Mouse (Mus musculus): ENCODE results near the gene Rps9. TPM values are rescaled to one million over a fixed set of nuclear protein-coding genes. Genes with fewer than 3 reads are reported as not detected.
"Not testable (repeated sequence)": the region's sequence is repeated elsewhere in the genome, so short reads cannot be mapped to it uniquely, and the experiment has no call there.

Gene Rps9
- polyA plus RNA-seq, 1 experiment from 2014 or later = 1,336 TPM

DNA sequence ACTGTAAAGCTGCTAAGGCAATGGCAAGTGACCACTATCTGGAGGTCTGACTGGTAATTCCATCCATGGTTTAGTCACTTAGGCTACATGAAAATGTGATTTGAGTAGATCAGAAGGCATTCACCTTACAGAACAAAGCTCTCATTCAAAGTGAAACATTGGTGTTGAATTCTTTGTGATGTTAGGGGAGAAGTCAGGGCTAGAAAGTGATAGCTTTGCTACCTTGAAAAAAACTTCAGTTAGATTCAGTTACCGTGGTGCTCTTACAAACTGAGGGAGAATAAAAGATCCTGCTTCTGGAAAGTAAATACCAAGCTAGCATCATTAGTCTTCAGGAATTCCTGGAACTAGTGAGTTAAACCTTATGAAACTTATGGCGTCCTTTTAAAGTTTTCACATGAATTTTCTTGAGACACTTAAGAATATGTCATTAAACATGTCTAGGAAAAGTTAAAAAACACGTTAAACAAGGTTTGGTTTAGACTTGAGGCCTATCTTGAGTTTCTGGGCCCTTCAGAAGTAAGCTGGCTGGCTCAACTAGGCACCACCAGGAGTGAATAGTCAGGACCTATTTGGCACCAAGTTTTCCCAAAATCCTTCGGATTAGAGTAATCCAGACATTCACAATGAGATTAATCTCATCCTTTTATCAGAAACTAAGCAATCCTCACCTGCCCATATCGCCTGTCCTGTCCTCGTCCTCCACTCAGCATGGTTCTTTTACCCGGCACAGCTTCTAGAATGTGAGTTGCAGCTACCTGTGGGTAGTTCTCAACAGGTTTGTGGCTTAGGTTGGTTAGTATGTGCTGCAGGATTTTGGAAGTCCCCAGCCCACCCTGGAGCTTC is 4.0 kb downstream of the Rps9 start:
- no peak for ATAC-seq
- in situ Hi-C loops (cut with MboI; ENCODE audit: low pct_unique_long_range_greater_than_20kb) = no loop called here
- ChIA-PET POLR2A (interaction anchor here (3.3 kb wide), 1 partner anchor 14 kb away, joined by 11 read pairs; the partner anchor contains the start of genes Mboat7 and Tsen34), CTCF (interaction anchor here (0.8 to 1.5 kb wide), 2 partner anchors 10 to 724 kb away, joined by 3 to 4 read pairs; no protein-coding TSS in a partner anchor)
- no peaks in the 10 kb centered on the region for H3K27me3 ChIP-seq
- no peak for TF ChIP-seq CTCF (IDR thresholded peaks at IDR 0.05)
- DNase-seq (ENCODE audit: low read depth, low spot score) = no peak

GRCm38 (mm10) chr7:3708447-3708980 is 4.7 kb downstream of the Rps9 start:
- DNase-seq (ENCODE audit: low read depth, low spot score); POLR2A ChIA-PET; in situ Hi-C loops (cut with MboI; ENCODE audit: low pct_unique_long_range_greater_than_20kb); H3K27me3 ChIP-seq; ATAC-seq: not testable (repeated sequence)
- CTCF ChIA-PET = interaction anchor here (0.8 kb wide), 1 partner anchor 724 kb away, joined by 3 read pairs; no protein-coding TSS in a partner anchor

DNA sequence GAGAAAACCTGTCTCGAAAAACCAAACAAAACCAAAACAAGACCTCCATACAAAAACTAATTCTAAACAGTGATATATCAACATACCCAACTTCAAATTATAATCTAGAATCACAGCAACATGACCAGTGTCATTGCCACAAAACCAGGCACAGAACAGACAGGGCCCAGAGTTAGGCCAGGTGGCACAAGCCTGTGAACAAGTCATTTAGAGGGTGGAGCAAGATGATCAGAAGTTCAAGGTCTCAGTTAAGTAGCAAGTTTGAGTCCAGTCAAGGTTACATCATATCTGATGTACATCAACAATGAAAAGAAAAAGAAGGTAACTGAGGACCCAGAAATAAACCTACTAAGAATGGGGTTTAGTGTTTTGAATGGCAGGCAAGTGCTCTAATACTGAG is 5.2 kb downstream of the Rps9 start:
- no peak for TF ChIP-seq CTCF (IDR thresholded peaks at IDR 0.05)
- ATAC-seq (no peak), DNase-seq (ENCODE audit: low read depth, low spot score) (no peak)
- CTCF ChIA-PET = no interaction called here
- no peaks in the 10 kb centered on the region for H3K27me3 ChIP-seq
- POLR2A ChIA-PET = no interaction called here
- in situ Hi-C loops (cut with MboI; ENCODE audit: low pct_unique_long_range_greater_than_20kb) = no loop called here

DNA sequence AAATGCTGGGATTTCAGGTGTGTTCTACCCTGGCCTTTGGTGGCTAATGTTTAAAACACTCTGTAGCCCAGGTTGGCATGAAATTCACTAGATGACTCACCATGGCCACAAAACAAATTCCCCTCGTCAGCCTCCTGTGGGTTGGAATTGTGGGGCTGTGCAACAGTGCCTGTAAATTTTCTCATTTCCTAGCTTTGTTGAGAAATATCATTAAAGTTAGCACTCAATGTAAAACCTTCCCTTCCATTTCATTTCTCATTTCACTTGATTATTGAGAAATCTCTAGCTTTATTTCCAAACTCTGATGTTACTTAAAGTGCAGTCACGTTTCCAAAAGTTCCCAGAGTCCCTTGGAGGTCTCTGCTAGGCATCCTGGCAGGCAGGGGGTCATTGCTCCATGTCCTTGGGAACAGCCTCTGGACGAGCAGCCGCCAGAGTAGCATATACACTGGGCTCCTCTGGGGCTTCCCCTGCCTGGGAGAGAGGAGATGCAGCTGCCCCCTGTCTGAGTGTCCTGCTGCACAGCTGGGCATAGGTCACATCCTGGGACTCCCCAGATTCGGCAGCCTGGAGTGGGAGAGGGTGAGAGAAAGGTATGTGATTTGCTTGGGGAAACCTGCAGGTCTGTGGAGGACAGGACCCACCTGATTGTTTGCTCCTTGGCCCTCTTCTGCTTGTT is 8.6 kb downstream of the Rps9 start:
- ATAC-seq (no peak), DNase-seq (ENCODE audit: low read depth, low spot score) (no peak)
- no peak for TF ChIP-seq CTCF (IDR thresholded peaks at IDR 0.05)
- in situ Hi-C loops (cut with MboI; ENCODE audit: low pct_unique_long_range_greater_than_20kb) = no loop called here
- no peaks in the 10 kb centered on the region for H3K27me3 ChIP-seq
- ChIA-PET POLR2A (no interaction called here), CTCF (interaction anchor here (1.7 kb wide), 1 partner anchor 9 kb away, joined by 3 read pairs; no protein-coding TSS in a partner anchor)

DNA sequence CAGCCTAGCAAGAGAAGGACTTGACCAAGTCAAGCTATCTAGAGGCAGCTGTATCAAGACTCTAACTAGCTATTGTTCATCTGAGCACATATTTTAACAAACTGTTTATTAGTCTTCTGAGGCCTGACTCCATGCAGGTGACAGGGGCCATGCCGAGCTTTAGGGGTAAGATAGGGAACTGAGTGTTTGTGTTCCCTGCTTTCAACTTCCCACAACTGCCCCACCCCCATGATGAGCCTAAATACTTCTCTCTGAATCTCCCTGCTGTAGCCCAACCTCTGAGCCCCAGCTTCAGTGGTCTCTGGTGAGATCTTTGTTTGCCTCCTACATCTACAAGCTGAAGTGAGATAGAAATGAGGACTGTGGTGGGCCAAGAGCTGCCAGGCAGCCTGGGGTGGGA is 11.5 kb downstream of the Rps9 start:
- DNase-seq (ENCODE audit: low read depth, low spot score) (no peak), ATAC-seq (no peak)
- no peak for TF ChIP-seq CTCF (IDR thresholded peaks at IDR 0.05)
- ChIA-PET POLR2A (no interaction called here), CTCF (no interaction called here)
- in situ Hi-C loops (cut with MboI; ENCODE audit: low pct_unique_long_range_greater_than_20kb) = no loop called here
- no peaks in the 10 kb centered on the region for H3K27me3 ChIP-seq

DNA sequence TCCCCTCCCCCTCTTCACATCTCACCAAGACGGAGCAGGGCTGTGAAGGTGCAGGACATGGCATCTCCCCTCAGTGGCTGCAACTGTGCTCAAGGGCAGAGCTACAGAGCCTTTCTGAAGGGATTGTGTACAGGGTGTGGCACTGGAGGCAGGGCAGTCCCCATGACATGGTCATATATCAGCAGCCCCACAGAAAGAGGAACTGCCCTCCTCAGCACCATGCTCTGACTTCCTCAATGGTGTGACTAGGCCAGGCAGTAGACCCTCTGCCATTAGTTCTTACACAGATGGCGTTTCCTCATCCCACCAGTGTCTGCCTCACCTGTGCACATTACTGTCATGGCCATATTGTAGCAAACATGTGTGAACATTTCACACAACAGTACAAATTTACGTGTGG is 16.5 kb downstream of the Rps9 start, which contains the start of gene Pirb:
TSS of gene Pirb (minus strand) at position 124 of the 400 bp plus-strand sequence.
- ATAC-seq; CTCF ChIA-PET; H3K27me3 ChIP-seq; POLR2A ChIA-PET; in situ Hi-C loops (cut with MboI; ENCODE audit: low pct_unique_long_range_greater_than_20kb); DNase-seq (ENCODE audit: low read depth, low spot score): not testable (repeated sequence)

- in situ Hi-C loops (cut with MboI; ENCODE audit: low pct_unique_long_range_greater_than_20kb); H3K27me3 ChIP-seq; ATAC-seq; CTCF ChIA-PET; DNase-seq (ENCODE audit: low read depth, low spot score); POLR2A ChIA-PET: not testable (repeated sequence)
Measured at GRCm38 (mm10) chr7:3725459-3725858, 21.7 kb downstream of the Rps9 start.

- in situ Hi-C loops (cut with MboI; ENCODE audit: low pct_unique_long_range_greater_than_20kb); H3K27me3 ChIP-seq; CTCF ChIA-PET; POLR2A ChIA-PET; ATAC-seq; DNase-seq (ENCODE audit: low read depth, low spot score): not testable (repeated sequence)
Measured at GRCm38 (mm10) chr7:3732675-3733074, 28.9 kb downstream of the Rps9 start.

Other genes with a start within 250 kb of the Rps9 start
- gene Tarm1, start 201.4 kb upstream of the Rps9 start, polyA plus RNA-seq (2021) = not detected
- 0.09 TPM for gene Oscar, start 87.8 kb upstream of the Rps9 start, polyA plus RNA-seq (2021)
- 328 TPM for gene Ndufa3, start 86.6 kb upstream of the Rps9 start, polyA plus RNA-seq (2021)
- 27.1 TPM for gene Tfpt, start 74.1 kb upstream of the Rps9 start, polyA plus RNA-seq (2021)
- 58.0 TPM for gene Prpf31, start 74.0 kb upstream of the Rps9 start, polyA plus RNA-seq (2021)
- gene Cnot3, start 58.7 kb upstream of the Rps9 start, polyA plus RNA-seq (2021) = 56.5 TPM
- 18.5 TPM for gene Leng1, start 38.2 kb upstream of the Rps9 start, polyA plus RNA-seq (2021)
- gene Tmc4, start 26.4 kb upstream of the Rps9 start, polyA plus RNA-seq (2021) = 2.4 TPM
- gene Tsen34, start 11.1 kb upstream of the Rps9 start, polyA plus RNA-seq (2021) = 205 TPM
- 118 TPM for gene Mboat7, start 10.5 kb upstream of the Rps9 start, polyA plus RNA-seq (2021)
- 0.03 TPM for gene Pirb, start 16.4 kb downstream of the Rps9 start, polyA plus RNA-seq (2021)
- not detected for gene Gm15448, start 121.7 kb downstream of the Rps9 start, polyA plus RNA-seq (2021)
- gene Pira2, start 141.1 kb downstream of the Rps9 start, polyA plus RNA-seq (2021) = not detected
- gene Gm14548, start 194.1 kb downstream of the Rps9 start, polyA plus RNA-seq (2021) = not detected
- gene Lilra6, start 211.5 kb downstream of the Rps9 start, polyA plus RNA-seq (2021) = not detected

Data from Patski (cell line).